Mouse (Mus musculus) monocyte, adult 5-6 weeks (primary cell): ENCODE data around the gene Car4. TPM values are rescaled to one million over a fixed set of nuclear protein-coding genes. Genes with fewer than 3 reads are reported as not detected.
A peak's percentile ranks its signal among the peaks of the same experiment; 100 is the strongest.

Experiments
- ATAC-seq: fragments of 153-309, 156-312 bp; replicated peaks from 2 replicates; pipeline ENCODE4 v1.8.0; 2017; ENCODE audit warnings: mild to moderate bottlenecking; ENCODE audit not compliant: low TSS enrichment, insufficient number of reproducible peaks, severe bottlenecking, poor library complexity, low FRiP score
- total RNA-seq: library from RNA; stranded (forward); fragments of 200-1000, 200-491, 200-594 nt; gene quantifications from 3 replicates; pipeline ENCODE4 v1.2.3, GENCODE M21; 2017

The Car4 gene
- total RNA-seq, result not detected in 3 replicates

DNA sequence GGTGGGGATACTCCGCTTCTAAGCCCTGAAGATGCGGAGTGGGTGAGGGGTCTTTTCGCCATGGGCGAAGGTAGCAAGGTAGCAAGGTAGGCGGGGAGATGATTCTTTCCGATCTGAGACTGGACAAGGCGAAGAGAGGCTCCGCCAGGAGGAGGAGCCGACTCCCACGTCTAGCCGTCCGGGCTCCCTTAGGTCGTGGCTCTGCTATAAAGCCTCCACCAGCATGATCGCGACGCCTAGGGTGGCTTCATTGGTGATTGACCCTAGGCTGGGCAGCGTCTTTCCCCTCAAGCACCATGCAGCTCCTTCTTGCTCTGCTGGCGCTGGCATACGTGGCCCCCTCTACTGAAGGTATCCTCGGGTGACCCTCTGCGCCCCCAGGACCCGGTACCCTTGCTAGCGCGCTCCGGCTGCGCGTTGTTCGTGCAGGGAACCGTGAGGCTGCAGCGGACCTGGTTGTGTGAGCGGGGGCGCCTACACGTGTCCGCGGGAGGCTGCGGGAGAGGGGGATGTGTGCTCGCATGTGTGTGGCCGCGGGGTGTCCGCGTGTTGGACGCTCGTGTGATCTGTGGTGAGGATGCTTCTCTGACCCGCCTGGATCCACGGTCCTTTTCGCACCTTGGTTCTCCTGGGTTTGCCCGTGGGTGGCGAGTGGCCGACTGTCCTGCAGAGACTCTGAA, at the start of gene Car4:
Gene Car4 (plus strand): TSS at position 196 of the 680 bp plus-strand sequence.
- ATAC-seq, result no peak; the same call in 1 of the 2 replicates

DNA sequence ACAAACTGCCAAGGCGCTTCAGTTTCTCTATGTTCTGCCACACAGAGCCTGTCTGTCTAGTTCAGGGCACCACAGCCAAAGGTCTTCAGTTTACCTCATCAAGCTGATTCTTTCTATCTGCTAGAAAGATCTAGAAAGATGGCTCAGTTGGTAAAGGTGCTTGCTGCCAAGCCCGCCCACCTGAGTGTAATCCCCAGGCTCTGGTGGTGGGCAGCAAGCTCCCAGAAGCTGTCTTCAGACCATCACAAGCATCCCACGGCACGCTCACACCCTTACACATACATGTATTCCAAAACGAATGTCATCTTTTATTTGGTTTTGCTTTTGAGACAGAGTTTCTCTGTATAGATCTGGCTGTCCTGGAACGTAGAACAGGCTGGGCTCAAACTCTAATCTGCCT, 49.1 kb upstream of the Car4 start:
- ATAC-seq, result no peak

DNA sequence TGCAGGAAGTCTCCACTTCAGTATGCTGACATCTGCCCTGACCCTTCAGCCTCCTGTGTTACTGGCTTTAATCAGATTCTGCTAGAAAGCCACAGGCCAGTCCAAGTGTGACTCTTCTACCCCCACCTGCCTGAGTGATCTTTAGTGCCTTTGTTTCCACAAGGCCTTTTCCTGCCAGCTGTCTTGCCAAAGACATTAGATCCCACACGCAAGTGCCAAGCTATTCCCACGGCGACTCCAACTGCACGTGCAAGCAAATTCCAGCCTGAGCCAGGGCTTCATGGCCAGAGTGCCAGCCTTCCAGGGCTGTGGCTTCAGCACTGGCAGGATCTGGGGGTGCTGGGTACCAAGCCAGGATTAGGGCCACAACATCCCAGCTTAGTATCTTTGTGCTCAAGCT, 47.2 kb upstream of the Car4 start:
- no peak for ATAC-seq

DNA sequence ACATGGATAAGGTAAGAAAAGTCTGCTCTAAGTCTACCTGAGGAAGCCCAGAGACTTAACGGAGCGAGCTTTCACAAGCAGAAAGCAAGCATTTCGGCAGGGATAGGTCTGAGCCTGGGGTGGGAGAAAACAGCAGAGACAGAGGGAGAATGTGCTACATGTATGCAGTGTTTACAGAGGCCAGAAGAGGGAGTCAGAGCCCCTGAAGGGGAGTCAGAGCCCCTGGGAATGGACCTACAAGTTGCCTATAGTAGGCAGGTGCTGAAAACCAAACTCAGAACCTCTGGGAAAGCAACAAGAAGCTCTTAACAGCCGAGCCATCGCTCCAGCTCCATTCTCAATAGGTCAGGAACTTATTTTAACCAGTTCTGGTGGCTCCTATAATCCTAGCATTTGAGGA, 42.9 kb upstream of the Car4 start:
- ATAC-seq, result no peak

DNA sequence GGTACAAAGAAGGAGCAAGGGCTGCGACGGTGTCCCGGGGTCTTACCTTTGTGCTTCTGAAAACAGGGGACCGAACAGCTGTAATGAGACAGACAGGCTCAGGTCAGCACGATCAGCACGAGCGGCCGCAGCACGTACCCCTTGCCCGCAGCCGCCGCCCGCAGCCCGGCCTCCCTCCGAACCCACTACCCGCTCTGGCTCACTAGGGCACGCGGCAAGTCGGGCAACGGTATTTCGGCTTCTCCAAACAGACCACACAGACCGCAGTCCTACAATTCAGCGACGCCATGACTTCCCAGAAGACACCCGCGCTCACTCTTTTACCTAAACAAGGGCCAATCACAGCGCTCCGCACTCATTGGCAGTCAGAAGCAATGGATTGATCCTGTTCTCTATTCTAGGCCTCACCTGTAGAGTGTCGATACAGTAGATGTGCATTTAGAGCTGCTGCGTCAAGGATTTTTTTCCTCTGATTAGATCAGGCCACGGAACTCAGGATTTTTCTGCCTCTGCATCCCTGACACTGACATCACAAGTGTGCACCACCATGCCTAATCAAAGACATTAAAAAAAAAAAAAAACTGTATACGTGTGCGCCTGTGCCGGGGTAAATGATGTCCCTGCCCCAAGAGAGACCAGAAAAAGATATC, 41.4 kb upstream of the Car4 start, which contains the start of gene Znhit3:
Gene Znhit3 (minus strand): TSS at position 314 of the 650 bp plus-strand sequence.
- ATAC-seq, result peak; percentile 95

DNA sequence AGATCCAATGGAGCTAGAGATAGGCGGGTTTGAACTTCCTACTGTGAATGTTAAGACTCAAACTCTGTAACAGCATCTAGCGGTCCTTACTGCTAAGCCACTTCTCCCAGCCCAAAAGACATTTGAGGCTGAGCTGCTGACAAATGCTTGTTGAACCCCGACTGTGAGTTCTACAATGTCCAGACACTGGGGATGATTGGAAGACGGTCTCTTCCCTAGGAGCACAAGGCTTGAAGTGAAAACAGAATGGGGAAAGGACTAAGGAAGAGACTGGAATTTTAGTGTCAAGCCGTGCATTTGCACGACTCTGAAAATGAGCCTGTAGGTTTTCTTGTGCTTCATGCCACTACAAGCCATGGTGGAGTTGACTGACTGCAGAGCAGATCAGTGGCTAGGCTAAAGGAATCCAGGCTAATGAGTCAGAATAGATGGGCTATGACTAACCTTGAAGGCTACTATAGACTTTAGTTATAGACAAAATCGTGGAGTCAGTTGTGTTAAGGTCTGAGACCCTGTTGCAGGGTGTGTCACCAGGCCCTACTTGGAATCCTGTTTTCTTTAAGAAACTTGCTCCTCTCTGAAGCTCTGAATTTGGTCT, 40.8 kb upstream of the Car4 start:
- no peak for ATAC-seq

DNA sequence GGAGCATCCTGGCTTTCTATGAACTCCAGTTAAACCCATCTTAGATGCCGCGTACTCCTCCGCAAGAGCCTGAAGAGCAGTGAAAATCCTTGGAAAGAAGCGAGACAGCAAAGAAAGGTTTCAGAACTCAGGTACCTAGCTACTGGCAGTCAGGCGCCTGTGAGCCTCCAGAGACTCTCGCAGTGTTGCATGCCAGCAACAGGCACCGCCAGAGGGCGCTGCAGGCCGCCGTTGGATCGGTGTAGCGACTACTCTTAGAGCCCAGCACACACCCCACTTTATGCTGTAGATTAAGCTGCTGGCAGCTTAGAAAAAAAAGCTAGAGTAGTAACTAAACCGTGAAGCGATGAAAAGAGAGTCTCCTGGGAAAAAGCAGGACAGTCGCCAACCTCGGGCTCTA, 39.2 kb upstream of the Car4 start:
- ATAC-seq, result peak; percentile 61

DNA sequence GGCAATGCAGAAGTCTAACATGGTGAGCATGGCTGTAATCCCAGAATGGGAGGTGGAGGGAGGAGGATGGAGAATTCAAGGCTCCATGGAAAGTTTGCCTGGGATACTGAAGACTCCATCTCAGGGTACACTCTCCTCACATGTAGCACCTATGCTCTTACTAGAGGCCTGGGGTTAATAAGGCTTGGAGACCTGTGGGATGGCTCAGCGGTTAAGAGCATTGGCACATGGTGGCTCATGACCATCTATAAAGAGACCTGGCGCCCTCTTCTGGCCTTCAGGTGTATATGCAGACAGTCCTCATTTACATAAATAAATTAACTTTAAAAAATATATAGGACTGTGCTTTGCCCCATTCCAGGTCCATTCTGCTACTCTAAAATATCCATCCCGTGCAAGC, 38.3 kb upstream of the Car4 start:
- ATAC-seq, result peak; percentile 52

DNA sequence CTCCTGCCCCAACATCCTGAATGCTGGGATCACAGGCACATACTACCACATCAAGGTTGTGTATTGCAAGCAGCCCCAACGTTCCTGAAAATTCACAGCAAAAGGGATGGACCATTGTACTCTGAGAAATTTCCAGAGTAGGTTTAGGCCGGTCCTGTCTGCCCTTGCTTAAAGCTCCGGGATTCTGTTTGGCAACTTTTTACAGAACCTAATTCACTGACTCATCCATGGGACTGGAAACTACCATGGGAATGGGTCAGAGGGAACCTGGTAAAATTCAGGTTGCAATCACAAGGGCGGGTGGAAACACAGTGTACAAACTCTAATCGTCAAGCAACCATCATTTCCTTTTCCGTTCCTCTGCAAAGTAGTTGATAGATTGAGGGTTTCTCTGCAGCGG, 37.6 kb upstream of the Car4 start:
- no peak for ATAC-seq

DNA sequence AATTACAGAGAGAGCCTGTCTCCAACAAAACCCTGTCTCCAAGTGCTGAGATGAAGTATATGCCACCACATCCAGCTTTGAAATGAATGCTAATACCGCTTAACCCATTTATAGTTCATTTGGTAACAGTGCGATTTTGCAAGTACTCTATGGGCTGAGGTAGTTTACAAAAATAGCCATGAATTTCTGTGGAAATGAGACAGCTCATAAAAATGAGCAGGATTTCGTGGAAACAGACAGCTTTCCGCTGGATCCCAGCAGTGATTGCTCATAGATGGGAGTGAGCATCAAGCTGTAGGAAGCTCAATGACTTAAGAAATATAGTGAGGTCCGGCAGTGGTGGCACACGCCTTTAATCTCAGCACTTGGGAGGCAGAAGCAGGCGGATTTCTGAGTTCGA, 36.6 kb upstream of the Car4 start:
- no peak for ATAC-seq

DNA sequence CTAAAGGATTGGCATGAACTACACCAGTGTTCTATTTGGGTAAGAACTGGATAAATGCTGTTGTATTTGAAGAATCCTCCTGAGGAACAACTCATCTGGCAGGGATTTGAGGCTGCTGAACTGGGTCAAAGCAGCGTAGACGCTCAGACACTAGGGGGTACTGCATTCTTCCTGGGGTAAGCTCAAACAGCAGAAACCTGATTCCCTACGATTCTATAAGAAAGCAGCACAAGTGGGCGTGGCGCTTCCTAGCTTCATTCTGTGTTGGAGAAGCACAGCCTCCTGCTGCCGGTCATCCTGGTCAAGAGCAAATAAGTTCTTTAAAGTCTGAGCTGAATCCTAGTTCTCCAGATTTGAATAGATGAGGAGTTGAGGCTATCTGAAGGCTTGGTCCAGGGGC, 25.3 kb upstream of the Car4 start:
- ATAC-seq, result no peak

DNA sequence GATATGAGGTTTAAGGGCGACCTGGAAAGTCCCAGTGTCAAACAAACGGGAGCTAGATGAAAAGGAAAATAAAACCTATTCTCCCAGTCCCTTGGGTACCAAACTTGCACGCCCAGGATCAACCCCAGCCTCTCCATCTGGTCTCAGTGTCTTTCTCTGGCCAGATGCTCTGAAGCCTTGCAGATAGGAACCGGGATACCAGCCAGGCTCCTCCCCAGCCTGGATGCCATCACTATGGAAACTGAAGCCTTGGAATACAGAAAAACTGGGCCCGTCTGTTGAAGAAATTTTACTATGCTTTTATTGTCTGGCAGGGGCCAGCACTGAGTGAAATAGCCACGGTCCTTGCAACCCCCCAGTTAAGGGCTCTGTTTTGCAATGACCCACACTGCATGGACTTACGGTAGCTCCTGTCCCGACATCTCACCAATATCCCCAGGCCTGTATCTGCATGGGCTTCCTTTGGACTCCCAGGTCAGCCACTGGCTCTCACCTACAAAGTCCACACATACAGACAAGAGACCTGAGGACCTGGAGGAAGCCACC, 18.0 kb upstream of the Car4 start:
- ATAC-seq, result no peak

DNA sequence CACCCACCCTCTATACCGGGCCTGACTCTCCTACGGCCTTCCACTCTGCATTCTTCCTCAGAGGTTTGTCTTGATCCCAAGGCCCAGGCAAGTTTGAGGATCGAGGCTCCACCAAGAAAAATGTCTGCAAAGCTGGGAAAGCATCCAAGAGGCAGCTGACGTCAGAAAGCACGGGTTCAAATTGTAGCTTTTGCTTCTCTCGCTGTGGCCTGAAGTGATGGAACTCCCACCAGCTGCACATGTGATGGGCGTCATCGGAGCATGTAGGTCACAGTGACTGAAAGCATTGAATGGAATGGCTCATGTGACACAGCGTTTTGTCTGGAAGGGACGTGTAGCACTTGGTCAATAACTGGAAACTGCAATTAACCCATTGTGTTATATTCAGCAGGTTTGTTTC, 17.4 kb upstream of the Car4 start:
- ATAC-seq, result no peak

DNA sequence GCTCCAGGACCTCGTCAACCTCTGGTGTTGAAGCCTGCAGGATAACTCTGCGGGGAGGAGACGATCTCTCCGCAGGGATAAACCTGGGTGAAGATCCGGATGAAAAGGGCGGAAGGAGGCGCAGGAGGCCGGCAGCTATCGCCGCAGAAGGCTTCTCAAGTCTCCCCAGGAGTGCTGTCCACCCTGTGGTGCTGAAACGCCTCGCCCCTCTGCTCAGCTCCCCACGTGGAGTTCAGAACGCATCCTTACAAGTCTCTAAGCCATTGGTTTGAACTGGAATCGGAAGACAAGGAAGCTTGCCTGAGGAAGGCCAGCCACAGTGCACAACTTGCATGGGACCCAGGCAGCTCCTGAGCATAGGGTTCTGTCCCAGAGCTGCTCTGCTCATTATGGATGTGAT, 13.6 kb upstream of the Car4 start:
- ATAC-seq, result no peak

DNA sequence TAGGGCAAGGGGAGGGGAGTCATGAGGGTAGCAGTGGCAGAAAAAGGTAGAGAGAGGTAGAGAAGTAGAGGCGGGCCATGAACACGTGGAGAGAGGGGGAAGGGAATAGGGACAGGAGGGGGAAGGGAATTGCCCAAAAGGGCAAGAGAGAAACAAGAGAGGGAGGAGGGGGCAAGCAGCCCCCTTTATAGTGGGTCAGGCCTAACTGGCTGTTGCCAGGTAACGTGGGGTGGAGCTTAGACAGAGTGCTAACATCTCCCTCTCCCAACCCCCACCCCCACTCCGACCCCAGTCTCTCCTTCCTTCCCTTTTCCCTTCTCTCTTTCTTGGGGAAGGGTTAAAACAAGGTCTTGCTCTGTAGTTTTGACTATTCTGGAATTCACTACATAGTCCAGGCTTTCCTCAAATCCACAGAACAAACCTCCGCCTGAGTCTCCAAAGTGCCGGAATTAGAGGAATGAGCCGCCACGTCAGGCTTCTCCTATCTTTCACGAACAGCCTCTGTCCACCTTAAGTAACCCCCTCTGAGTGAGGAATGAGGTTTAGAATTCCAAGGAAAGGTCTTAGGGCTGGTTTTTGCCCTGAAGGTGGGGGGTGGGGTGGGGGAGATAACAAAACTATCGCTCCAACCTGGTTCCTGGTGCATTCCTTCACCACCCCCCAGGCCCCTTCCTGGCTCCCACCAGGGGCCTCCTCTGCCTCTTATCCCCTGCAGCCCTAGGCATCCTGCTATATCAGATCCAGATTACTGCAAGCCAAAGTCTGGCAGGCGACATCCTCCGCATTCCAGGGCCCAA, 12.7 kb upstream of the Car4 start:
- no peak for ATAC-seq

DNA sequence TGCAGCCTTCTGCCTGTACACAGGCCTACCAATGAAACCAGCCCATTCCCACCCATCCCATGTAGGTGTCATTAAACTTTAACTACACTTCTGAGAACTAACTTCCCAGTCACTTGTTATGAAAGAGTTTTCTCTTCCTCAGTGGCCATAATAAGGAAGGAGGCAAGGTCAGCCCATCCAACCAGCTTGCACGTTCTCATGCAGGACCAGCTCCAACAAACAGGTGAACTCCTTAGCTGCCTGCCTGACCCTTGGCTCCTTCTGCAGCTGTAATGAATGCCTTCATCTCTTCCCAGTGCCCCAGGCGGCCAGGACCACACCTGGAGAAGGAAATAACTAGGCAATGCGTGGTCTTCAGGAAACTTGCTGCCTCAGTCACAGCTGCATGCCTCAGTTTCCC, 11.7 kb upstream of the Car4 start:
- ATAC-seq, result no peak

DNA sequence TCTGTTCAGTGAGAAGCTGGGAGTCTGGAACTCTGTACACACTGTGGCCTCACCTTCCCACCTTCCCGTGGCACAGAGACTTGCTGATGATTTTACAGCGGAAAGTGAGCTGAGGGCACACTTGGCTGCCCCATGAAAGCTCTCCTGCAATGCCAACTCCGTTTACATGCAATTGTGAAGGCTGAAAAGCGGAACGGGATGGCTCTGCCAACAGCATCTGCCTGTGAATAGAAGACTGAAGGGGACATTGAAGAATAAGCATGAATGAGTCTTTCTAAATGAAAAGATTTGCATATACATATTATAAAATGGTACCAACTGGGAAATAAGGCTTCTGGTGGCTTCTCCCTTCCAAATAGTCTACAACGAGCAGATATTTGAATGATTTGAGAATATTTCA, 10.4 kb upstream of the Car4 start:
- ATAC-seq, result no peak

DNA sequence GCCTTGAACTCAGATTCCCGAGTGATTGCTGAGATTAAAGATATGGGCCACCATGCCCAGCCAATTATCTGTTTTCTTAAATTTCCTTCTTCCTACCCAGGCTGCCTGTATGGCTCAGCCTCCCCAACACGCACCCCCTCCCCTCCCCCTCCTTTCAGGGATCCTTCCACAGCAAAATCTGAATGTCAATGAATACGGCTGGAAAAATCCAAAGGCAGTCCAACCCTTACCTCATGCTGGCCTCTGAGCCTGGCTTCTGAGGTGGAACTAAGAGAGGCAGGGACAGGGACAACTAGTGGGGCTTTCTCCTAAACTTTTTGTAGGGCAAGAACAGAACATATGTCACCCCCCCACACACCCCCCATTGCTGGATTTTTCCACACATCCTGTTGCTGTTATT, 9.5 kb upstream of the Car4 start:
- no peak for ATAC-seq

DNA sequence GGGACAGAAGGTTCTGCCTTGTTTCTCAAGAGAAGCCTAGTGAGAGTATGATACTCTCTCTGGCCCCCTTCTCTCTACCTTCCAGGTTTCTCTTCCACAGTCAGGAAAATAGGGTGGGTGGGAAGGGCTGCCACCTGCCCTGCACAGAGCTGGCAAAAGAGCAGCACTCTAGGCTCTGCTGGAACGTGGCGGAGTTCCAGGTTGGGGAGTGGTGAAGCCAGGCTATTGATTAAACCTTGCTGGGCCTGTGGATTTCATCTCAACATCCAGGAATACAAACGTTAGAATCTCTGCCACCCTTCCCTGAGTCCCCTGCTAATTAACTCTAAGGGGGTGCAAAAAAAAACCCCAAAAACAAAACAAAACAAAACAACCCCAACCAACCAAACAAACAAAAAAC, 9.1 kb upstream of the Car4 start:
- ATAC-seq, result no peak
